Mouse (Mus musculus) neural tube, embryonic 12.5 days (tissue): ENCODE results near the gene Npas2. TPM values are rescaled to one million over a fixed set of nuclear protein-coding genes. Genes with fewer than 3 reads are reported as not detected.

Experiments
- ATAC-seq: fragments of 200-750 bp; cut with Nextera tagmentation; 2 replicates; pipeline ENCODE4 v1.8.0; 2017; ENCODE audit warnings: low read depth, mild to moderate bottlenecking, moderate TSS enrichment, moderate library complexity; ENCODE audit not compliant: low FRiP score
- H3K27ac ChIP-seq: fragments of 300-500 bp; sonication (generic); 2 replicates; pipeline ENCODE4 v1.5.1; 2016
- H3K27me3 ChIP-seq: fragments of 300-500 bp; sonication (generic); replicated peaks from 2 replicates; pipeline ENCODE4 v1.6.1; 2016; ENCODE audit warnings: mild to moderate bottlenecking
- H3K36me3 ChIP-seq: fragments of 300-500 bp; sonication (generic); 2 replicates; pipeline ENCODE4 v1.6.1; 2016; ENCODE audit warnings: mild to moderate bottlenecking
- H3K4me1 ChIP-seq: fragments of 300-500 bp; sonication (generic); 2 replicates; pipeline ENCODE4 v1.6.1; 2016
- H3K4me2 ChIP-seq: fragments of 300-500 bp; sonication (generic); replicated peaks from 2 replicates; pipeline ENCODE4 v1.6.1; 2016; ENCODE audit warnings: mild to moderate bottlenecking
- H3K4me3 ChIP-seq: fragments of 300-500 bp; sonication (generic); 2 replicates; pipeline ENCODE4 v1.5.1; 2016
- H3K9ac ChIP-seq: fragments of 300-500 bp; sonication (generic); 2 replicates; pipeline ENCODE4 v1.6.1; 2016; ENCODE audit warnings: mild to moderate bottlenecking
- H3K9me3 ChIP-seq: fragments of 300-500 bp; sonication (generic); 2 replicates; pipeline ENCODE4 v1.6.1; 2016; ENCODE audit warnings: mild to moderate bottlenecking
- WGBS: fragments of 180-500 bp; shearing (Covaris S2); methylation state at CpG from one replicate; pipeline ENCODE4 v1.1.7; 2016; 5-methylcytosine and 5-hydroxymethylcytosine counted together
- polyA plus RNA-seq: library from polyadenylated mRNA; unstranded; fragments of >200 nt; fragmentation: Nextera tagmentation; extraction: Ambion mirVana; gene quantifications from 2 replicates; pipeline ENCODE4 v1.2.1, GENCODE M21; 2016

The Npas2 gene
- polyA plus RNA-seq, 1 experiment from 2014 or later, result 0.08 TPM

- ATAC-seq, result no peak
- H3K4me3 ChIP-seq, result no peak overlapping the region
- H3K9ac ChIP-seq, result no peak overlapping the region
- H3K9me3 ChIP-seq, result no peaks in the 10 kb centered on the region
- H3K27me3 ChIP-seq, result no peaks in the 10 kb centered on the region
- no peak overlapping the region for H3K4me2 ChIP-seq
- WGBS, result 70% methylated on average over 3 of the region's 3 CpGs
- no peaks in the 10 kb centered on the region for H3K4me1 ChIP-seq
- no peaks in the 10 kb centered on the region for H3K36me3 ChIP-seq
- H3K27ac ChIP-seq, result no peak overlapping the region
These were observed 36.5 kb downstream of the Npas2 start for GRCm38 (mm10) chr1:39230021-39230420.

- 90% methylated on average over 11 of the region's 11 CpGs for WGBS
- Histone ChIP-seq H3K27ac (no peak overlapping the region), H3K4me2 (no peak overlapping the region), H3K9me3 (no peaks in the 10 kb centered on the region), H3K9ac (no peak overlapping the region), H3K27me3 (no peaks in the 10 kb centered on the region), H3K4me3 (no peak overlapping the region), H3K4me1 (no peaks in the 10 kb centered on the region), H3K36me3 (no peaks in the 10 kb centered on the region)
- ATAC-seq, result no peak
These were observed 41.4 kb downstream of the Npas2 start for GRCm38 (mm10) chr1:39234815-39235449.

GRCm38 (mm10) chr1:39237503-39238255 lies 44.1 kb downstream of the Npas2 start:
- Histone ChIP-seq H3K4me2 (no peak overlapping the region), H3K9ac (no peak overlapping the region), H3K4me1 (no peaks in the 10 kb centered on the region), H3K27ac (no peak overlapping the region), H3K27me3 (no peaks in the 10 kb centered on the region), H3K36me3 (no peaks in the 10 kb centered on the region), H3K4me3 (no peak overlapping the region), H3K9me3 (no peaks in the 10 kb centered on the region)
- WGBS, result 59% methylated on average over 9 of the region's 9 CpGs
- no peak for ATAC-seq

DNA sequence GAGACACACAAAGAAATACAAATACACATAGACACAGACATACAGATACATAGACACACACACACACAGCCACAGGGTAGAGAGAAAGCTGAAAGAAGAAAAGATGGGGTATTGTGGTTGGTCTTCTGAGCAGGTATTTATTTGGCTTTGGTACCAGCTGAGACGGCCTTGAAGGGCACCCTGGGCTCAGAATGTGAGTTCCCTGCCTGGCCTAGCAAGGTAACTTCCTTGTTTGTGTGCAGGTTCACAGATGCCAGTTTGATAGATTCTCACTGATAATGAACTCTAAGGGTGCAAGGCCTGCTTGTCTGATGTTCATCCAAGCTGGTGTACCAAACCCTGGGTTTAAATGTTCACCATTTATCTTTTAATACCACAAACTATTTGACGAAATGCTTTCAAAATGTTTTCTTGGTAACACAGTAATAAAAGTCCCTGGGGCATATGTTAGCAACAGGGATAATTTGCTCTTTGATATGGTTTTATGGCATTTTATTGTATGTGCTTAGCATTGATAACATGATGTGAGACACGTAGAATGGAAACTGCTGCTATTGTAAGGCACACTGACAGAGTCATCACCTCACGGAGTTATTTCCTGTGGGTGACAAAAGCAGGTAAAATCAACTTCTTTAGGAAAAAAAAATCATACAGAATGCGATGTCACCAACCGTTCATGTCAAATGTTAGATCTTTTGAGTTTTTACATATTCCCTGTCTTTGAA lies 47.5 kb downstream of the Npas2 start:
- WGBS, result 89% methylated on average over 6 of the region's 6 CpGs
- Histone ChIP-seq H3K4me3 (no peak overlapping the region), H3K9me3 (no peaks in the 10 kb centered on the region), H3K9ac (no peak overlapping the region), H3K36me3 (no peaks in the 10 kb centered on the region), H3K27ac (no peak overlapping the region), H3K4me1 (no peaks in the 10 kb centered on the region), H3K4me2 (no peak overlapping the region), H3K27me3 (no peaks in the 10 kb centered on the region)
- no peak for ATAC-seq

DNA sequence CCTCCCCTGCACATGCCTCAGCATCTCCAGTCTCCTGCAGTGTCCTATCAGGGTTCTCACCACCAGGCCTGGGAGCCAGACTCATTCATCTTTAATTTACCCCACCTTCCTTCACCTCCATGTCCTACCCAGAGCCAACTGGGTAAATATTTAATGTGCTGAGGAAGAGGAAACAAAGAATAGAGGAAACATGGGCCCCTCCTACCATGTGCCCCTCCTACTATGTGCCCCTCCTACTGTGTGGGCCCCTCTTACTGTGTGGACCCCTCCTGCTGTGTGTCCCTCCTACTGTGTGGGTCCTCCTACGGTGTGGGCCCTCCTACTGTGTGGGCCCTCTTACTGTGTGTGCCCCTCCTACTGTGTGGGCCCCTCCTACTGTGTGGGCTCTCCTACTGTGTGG lies 51.2 kb downstream of the Npas2 start:
- no peak for ATAC-seq
- Histone ChIP-seq H3K27ac (no peak overlapping the region), H3K36me3 (no peaks in the 10 kb centered on the region), H3K4me3 (no peak overlapping the region), H3K4me2 (no peak overlapping the region), H3K9me3 (no peaks in the 10 kb centered on the region), H3K4me1 (no peaks in the 10 kb centered on the region), H3K9ac (no peak overlapping the region), H3K27me3 (no peaks in the 10 kb centered on the region)
- WGBS, result 65% methylated on average over 1 of the region's 1 CpGs

- Histone ChIP-seq H3K9ac (no peak overlapping the region), H3K4me2 (no peak overlapping the region), H3K9me3 (no peaks in the 10 kb centered on the region), H3K36me3 (no peaks in the 10 kb centered on the region), H3K27ac (no peak overlapping the region), H3K4me3 (no peak overlapping the region), H3K27me3 (no peaks in the 10 kb centered on the region), H3K4me1 (no peaks in the 10 kb centered on the region)
- ATAC-seq, result no peak
- WGBS, result 32% methylated on average over 7 of the region's 7 CpGs
These were observed 58.1 kb downstream of the Npas2 start for GRCm38 (mm10) chr1:39251679-39252078.

DNA sequence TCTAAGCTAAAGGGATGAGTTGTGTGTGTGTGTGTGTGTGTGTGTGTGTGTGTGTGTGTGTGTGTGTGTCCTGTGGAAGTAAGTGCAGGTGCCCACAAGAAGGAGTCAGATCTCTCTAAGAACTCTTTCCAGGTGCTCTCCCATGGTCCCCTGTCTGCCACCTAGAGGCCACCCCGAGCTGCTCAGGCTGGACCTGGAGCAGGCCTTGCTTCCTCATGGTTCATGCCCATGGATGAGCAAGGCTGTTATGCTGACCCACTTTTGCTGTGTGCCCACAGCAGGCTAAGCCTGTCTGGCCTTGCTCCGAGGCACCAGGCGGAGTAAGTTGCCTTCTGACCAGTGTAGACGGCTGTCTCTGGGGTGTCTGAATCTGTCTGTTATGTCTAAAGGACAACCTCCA lies 60.2 kb downstream of the Npas2 start:
- H3K27ac ChIP-seq, result no peak overlapping the region
- no peak overlapping the region for H3K9ac ChIP-seq
- no peak overlapping the region for H3K4me2 ChIP-seq
- H3K4me3 ChIP-seq, result no peak overlapping the region
- H3K9me3 ChIP-seq, result 0 out of 2 replicates have a peak, but pooled peaks cover 5% of the 10 kb centered on the region
- 76% methylated on average over 4 of the region's 4 CpGs for WGBS
- H3K27me3 ChIP-seq, result no peaks in the 10 kb centered on the region
- ATAC-seq, result no peak
- no peaks in the 10 kb centered on the region for H3K36me3 ChIP-seq
- H3K4me1 ChIP-seq, result no peaks in the 10 kb centered on the region

DNA sequence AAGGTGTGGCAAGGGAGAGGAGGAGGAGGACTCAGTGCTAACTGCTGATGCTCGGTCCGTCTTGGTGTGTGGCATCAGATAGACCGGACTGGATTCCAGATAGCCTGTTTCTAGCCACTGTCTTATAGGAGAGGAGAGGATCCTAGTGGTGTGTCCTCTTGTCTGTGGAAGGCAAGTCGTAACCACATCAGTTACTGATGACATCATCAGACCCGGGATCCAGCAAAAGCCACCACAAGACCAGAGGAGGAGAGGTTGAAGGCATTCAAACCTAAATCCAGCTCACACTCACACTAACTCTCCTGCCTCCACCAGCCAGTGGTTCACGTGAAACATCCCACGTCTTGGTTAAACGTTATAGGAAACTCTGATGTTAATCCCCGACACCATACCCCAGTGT lies 62.5 kb downstream of the Npas2 start:
- Histone ChIP-seq H3K36me3 (no peaks in the 10 kb centered on the region), H3K9me3 (0 out of 2 replicates have a peak, but pooled peaks cover 5% of the 10 kb centered on the region), H3K27ac (no peak overlapping the region), H3K9ac (no peak overlapping the region), H3K4me2 (no peak overlapping the region), H3K4me1 (no peaks in the 10 kb centered on the region), H3K27me3 (no peaks in the 10 kb centered on the region), H3K4me3 (no peak overlapping the region)
- 91% methylated on average over 9 of the region's 9 CpGs for WGBS
- ATAC-seq, result no peak

GRCm38 (mm10) chr1:39256513-39257330 lies 63.2 kb downstream of the Npas2 start:
- WGBS, result 85% methylated on average over 8 of the region's 8 CpGs
- no peaks in the 10 kb centered on the region for H3K36me3 ChIP-seq
- H3K4me2 ChIP-seq, result no peak overlapping the region
- no peaks in the 10 kb centered on the region for H3K27me3 ChIP-seq
- no peak overlapping the region for H3K4me3 ChIP-seq
- no peak overlapping the region for H3K9ac ChIP-seq
- no peaks in the 10 kb centered on the region for H3K4me1 ChIP-seq
- no peak overlapping the region for H3K27ac ChIP-seq
- no peak for ATAC-seq
- 0 out of 2 replicates have a peak, but pooled peaks cover 5% of the 10 kb centered on the region for H3K9me3 ChIP-seq

DNA sequence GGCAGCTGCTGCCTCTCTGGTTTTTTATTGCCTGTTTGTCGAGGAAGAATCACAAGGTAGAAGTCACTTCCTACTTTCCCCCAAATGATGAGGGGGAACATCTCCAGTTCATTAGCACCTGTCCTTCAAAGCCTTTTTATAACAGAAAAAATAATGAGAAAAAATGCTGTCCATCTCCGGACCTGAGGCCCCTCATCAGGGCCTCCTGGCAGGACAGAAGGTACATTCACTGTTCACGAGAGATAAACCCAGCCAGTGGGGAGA lies 63.7 kb downstream of the Npas2 start:
- no peaks in the 10 kb centered on the region for H3K4me1 ChIP-seq
- H3K27ac ChIP-seq, result no peak overlapping the region
- no peaks in the 10 kb centered on the region for H3K36me3 ChIP-seq
- 0 out of 2 replicates have a peak, but pooled peaks cover 5% of the 10 kb centered on the region for H3K9me3 ChIP-seq
- no peak overlapping the region for H3K4me2 ChIP-seq
- no peak for ATAC-seq
- WGBS, result 73% methylated on average over 3 of the region's 3 CpGs
- no peak overlapping the region for H3K9ac ChIP-seq
- H3K4me3 ChIP-seq, result no peak overlapping the region
- no peaks in the 10 kb centered on the region for H3K27me3 ChIP-seq

- no peak for ATAC-seq
- Histone ChIP-seq H3K9me3 (0 out of 2 replicates have a peak, but pooled peaks cover 5% of the 10 kb centered on the region), H3K27ac (no peak overlapping the region), H3K4me1 (no peaks in the 10 kb centered on the region), H3K36me3 (no peaks in the 10 kb centered on the region), H3K4me2 (no peak overlapping the region), H3K27me3 (no peaks in the 10 kb centered on the region), H3K4me3 (no peak overlapping the region), H3K9ac (no peak overlapping the region)
- WGBS, result 71% methylated on average over 3 of the region's 3 CpGs
These were observed 66.1 kb downstream of the Npas2 start for GRCm38 (mm10) chr1:39259668-39260067.
